Mouse (Mus musculus): ENCODE measurements around the gene Prpf18.

GRCm38 (mm10) chr2:4615014-4615546 is 36.8 kb downstream of the Prpf18 start:
- TF ChIP-seq CTCF (IDR thresholded peaks at IDR 0.05; ENCODE audit: control insufficient read depth, insufficient read depth, insufficient read length) (no peak), MAX (IDR thresholded peaks at IDR 0.05) (no peak), CEBPB (IDR thresholded peaks at IDR 0.05; ENCODE audit: low read depth) (peak; percentile 43)
